Mouse (Mus musculus): ENCODE results near the gene Adh6a. TPM values are rescaled to one million over a fixed set of nuclear protein-coding genes. Genes with fewer than 3 reads are reported as not detected.
"Not testable (repeated sequence)": the region's sequence is repeated elsewhere in the genome, so short reads cannot be mapped to it uniquely, and the experiment has no call there.

Gene Adh6a
- polyA plus RNA-seq, 1 experiment = 8.5 TPM

DNA sequence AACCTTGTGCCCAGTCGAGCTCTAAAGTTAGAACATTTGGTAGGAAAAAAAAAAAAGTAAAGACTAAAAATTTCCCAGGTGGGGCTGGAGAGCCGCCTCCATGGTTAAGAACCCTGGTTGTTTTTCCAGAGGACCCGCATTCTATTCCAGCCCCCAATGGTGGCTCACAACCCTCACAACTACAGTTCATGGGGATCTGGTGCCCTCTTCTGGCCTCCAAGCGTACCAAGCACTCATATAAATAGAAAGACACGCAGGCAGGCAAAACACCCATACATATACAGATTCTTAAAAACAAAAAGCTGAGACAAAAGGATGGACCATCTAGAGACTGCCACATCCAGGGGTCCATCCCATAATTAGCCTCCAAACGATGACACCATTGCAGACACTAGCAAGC, 2.1 kb upstream of the Adh6a start:
- no peak for DNase-seq (ENCODE audit: low read depth, low spot score)
- WGBS = 75% methylated on average over 6 of the region's 6 CpGs

DNA sequence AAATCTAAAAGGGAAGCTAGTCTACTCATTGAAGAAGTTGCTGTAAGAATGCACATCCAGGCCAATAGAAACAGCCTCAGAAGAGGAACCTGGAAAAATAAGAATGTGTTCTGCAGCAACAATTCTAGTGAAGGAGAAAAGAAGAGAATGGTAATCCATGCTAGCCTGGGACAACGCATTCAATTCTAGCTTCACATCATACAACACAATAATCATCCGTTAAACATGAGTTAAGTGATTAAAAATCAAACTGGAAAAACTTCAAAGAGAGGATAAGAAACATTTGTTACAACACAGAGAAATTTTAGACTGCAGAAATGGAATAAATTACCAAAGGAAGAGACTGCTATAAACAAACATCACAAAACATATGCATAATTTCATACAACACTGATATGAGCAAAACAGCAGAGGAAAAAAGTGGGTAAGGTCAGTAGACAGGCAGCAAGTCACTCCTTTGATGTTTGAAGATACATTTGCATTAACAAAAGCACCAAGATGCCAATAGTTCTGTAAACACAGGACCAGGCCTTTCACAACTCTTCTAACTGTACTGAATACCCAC, 3.9 kb downstream of the Adh6a start:
- 86% methylated on average over 2 of the region's 2 CpGs for WGBS

DNA sequence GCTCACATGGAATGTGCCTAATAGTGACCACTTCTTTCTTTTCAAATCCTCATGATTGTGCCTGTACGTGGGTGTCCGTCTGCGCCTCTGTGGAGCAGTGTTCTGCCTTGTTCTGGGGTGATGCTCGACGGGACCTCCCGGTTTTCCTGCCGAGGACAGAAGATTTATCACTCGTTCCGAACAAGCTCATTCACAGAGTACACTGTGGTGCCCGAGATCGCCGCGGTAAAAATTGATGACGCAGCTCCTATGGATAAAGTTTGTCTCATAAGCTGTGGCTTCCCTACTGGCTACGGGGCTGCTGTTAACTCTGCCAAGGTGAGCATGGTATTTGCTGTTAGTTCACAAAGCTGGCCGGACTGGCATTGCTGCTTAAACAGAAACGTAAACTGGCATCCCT, 11.9 kb downstream of the Adh6a start:
- WGBS = 93% methylated on average over 17 of the region's 17 CpGs
- no peak for DNase-seq (ENCODE audit: low read depth, low spot score)

More for the DNA sequence above, 3.9 kb downstream of the Adh6a start:
- no peak for DNase-seq (ENCODE audit: low read depth, low spot score)

DNA sequence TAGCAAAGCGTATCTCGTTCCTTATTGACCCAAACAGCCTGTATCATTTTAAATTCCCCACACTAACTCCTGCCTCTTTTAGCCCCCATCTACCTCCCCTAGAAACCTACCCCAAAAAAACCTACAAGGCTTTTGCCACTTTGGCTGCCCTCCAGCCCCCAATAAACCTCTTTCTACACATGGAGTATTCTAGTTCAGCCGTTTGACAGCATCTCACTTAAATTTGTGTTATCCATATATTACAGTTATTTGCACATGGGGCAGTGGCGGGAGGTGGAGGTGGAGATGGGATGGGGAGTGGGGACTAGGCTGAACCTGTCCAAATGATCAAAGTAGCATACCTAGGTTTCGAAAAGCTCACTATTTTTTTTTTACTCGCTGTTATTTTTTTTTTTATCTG, 12.4 kb downstream of the Adh6a start:
- no peak for DNase-seq (ENCODE audit: low read depth, low spot score)
- WGBS = 83% methylated on average over 6 of the region's 6 CpGs

DNA sequence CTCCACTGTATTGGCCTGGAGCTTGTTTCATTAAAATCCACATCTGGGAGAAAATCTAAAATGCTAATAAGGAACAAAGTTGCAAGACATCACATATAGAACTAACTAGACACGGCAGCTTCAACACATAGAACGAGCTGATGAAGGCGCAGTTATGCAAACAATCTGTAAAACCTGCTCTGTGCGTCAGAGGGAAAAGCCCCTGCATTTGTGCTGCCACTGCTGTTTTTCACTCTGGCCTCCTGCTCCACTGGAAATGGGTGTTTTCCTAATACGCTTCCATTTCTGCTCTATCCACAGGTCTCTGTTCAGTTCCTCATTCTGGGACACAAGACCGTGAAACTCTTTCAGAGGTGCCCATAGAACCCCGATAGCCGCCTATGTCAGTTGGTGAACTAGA, 20.8 kb downstream of the Adh6a start:
- WGBS = 69% methylated on average over 8 of the region's 8 CpGs
- DNase-seq (ENCODE audit: low read depth, low spot score) = no peak

DNA sequence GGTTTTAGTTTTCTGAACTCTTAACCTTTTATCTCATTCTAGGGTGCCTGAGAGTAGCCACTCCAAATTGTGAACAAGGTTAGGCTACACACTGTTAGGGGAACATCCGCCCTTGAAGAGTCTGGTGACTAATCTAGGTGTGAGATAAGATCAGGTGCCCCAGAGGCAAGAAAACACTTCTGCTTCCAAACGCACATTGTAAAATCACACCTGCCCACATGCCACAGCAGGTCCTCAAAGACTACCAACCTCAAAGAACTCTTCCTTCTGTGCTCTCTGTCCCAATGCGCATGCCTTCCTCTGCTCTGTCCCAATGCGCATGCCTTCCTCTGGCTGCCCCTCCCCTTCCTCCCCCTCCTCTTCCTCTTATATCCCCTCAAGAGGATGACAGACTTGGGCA, 21.2 kb downstream of the Adh6a start:
- WGBS = 57% methylated on average over 4 of the region's 4 CpGs

DNA sequence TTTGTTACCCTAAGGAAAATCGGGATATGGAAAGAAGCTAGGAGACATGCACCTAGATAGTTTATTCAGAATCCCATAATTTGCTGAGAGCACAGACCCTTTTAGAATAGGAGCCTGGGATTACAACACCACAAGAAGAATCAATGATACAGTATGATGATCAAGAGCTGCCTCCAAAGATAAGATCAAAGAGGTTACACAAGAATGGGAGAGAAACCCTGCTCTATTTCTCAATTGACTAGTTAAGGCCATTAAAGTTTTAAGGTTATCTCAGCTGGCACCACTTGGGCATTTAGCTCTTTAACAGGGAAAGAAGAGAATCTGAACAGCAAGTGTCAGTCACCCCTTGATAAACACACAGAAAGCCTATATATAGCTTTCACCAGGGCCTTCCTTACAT, 22.5 kb downstream of the Adh6a start:
- WGBS = 89% methylated on average over 1 of the region's 1 CpGs
- DNase-seq (ENCODE audit: low read depth, low spot score) = no peak

More for the DNA sequence above, 21.2 kb downstream of the Adh6a start:
- DNase-seq (ENCODE audit: low read depth, low spot score) = no peak

DNA sequence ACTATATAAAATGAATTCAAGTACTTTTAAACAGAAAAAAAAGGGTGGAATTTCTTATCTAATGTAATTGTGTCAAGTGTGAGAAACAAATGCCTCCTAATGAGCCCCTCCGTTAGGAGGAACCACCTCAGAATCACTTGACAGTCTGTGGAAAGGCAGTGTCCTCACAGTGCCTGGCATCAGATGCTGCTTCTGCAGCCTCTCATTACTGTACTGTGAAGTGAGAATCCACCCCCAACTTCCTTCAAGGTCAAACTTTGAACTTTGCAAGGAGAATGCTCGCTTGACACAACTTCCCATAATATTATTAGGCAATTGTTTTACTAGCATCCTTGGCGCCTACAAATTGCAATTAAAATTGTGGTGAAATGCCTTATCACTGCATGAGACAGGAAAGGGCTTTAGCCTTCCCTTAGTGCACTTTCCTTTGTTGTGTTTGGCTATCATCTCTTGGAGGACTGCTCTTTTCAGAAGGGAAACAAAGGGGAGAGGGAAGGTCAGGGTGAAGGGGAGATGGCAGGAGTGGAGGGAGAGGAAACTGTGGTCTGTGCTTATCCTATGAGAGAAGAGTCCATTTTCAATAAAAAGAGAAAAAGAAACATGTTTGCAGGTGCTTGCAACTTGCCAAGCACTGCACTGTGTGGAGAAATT, 23.1 kb downstream of the Adh6a start:
- DNase-seq (ENCODE audit: low read depth, low spot score) = no peak
- 64% methylated on average over 3 of the region's 3 CpGs for WGBS

DNA sequence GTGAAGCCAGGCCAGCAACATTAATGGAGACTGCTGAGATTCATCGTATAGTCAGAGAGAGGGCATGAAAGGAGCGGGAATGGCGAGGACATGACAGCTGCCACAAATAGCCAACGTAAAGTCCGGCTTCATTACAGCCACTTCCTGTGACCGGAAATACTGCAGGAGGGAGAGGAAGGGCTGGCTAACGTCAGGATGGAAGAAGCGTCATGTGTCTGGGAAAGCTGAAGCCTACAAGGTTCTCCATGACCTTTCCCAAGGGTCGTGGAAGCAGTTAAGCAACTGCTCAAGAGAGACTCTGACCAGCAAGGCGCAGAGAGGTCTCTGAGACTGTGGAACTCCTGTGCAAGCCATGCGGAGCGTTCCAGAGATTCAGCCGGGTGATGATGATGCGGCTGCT, 28.4 kb downstream of the Adh6a start, which contains the start of gene Adh6b:
Gene Adh6b (plus strand): TSS at position 305 of the 400 bp plus-strand sequence.
- 78% methylated on average over 14 of the region's 14 CpGs for WGBS
- DNase-seq (ENCODE audit: low read depth, low spot score) = no peak

DNA sequence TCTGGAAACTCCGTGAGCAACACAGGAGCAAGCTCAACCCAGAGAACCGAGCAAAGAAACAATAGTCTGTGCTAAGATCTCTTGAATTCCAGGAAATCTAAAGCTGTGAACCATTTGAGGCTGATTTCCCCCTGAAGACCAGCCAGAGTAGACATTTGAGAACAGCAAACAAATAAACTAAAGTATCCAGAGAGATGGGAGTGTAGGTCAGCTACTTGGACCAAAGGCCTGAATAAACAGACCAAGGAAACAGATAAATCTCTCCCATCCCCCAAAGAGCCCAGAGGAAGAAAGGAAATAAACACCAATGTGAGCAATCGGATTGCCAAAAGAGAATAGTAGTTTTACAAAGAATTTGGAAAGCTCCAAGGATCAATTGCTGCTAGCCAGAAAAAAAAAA, 34.0 kb downstream of the Adh6a start:
- DNase-seq (ENCODE audit: low read depth, low spot score) = no peak
- 53% methylated on average over 3 of the region's 3 CpGs for WGBS

DNA sequence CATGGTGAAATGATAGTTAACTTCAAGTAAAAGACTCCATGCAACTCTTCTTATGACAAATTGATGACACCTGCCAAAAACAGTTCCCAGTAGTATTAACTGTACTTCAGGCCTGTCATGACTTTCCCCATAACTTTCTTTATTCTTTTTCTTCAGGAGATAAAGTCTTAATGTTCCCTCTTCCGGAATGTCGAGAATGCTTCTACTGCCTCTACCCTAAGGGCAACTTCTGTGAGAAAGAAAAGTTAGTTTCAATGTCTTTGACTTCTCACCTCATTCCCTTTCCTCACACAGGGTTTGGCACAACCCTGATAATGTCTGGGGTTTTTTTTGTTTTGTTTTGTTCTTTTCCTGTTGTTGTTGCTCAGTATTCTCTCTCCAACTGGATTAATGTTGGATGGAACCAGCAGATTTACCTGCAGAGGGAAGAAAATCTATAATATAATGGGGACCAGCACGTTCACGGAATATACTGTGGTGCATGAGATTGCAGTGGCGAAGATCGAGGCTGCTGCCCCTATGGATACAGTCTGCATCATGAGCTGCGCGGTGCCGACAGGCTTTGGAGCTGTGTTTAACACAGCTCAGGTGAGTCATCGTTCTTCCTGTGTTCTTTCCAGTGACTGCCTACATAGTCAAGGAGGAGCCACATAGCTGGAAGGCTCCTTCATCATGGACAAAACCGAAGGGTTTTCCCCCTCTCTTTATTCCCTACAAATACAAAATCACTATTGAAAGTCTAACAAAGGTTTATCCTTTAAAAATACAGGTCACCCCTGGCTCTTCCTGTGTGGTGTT, 39.1 kb downstream of the Adh6a start:
- WGBS = 94% methylated on average over 11 of the region's 11 CpGs

DNA sequence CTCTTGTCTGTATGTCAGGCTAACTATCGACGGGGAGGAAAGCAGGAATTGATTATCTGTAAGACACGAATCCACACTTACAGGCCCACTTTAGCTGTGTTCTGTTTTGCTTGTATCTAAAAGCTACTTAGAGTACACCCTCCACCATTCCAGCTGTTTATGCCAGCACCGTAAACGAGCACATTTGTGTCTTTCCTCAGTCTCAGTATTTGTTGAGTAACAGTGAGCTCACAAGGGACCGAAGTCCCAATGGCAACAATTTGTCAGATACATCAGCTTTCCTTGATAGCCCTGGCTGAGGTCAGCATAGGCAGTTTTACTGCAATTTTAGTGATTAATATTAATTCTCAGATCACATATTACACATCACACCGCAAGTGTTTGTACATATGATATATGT, 45.8 kb downstream of the Adh6a start:
- DNase-seq (ENCODE audit: low read depth, low spot score) = no peak
- WGBS = 81% methylated on average over 7 of the region's 7 CpGs

More for the DNA sequence above, 39.1 kb downstream of the Adh6a start:
- no peak for DNase-seq (ENCODE audit: low read depth, low spot score)

DNA sequence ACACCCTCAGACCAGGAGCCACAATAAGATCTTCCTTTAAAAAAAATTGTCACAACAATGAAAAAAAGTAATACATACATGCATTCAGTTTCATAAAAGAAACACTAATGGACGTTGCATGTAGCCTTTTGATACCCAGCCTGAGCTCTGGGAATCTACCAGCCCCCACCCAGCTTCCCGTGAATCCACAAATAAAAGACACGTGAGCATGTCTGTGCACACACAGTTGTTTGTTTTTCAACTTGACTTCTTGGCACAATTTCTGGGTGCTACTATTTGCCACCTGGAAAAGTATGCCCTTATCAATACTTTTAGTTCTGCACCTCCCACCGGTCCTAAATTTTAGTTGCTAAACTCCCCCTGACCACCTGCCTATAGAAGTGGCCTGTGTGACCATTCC, 47.6 kb downstream of the Adh6a start:
- 36% methylated on average over 4 of the region's 4 CpGs for WGBS
- no peak for DNase-seq (ENCODE audit: low read depth, low spot score)

DNA sequence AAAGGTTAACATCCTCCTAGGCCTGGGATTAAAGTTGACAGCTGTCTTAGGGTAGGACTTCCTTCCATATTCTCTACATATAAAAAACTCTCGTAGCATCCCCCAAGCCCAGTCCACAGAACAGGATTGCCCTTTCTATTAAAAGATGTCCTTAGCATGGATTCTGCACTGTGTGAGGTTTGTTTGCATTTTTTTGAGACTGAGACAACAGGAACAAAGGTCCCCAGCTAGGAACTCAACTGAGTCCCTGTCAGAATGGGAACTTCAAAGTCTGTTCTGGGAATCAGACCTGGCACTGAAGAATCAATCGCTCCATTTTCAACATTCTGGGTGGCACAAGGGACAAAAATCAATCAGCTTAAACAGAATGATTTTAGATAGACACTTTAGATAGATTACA, 49.8 kb downstream of the Adh6a start:
- 85% methylated on average over 2 of the region's 2 CpGs for WGBS

DNA sequence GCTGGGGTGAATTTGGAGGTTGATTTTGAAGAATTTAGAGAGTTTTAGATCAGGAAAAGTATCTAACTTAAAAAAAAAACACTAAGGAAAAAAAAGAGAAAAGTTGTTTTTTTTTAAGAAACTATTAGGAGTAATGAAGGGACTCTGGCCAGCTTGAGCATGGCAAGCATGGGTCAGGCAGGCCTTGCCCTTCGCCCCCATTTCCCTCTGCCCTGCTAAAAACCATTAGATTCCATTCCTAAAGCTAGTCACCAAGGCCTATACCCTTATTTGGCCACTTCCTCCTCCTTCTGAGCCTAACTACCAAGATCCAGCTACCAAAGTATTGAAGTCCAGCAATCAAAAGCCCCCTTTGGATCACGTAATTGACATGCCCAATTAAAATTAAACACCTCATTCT, 53.1 kb downstream of the Adh6a start:
- DNase-seq (ENCODE audit: low read depth, low spot score) = no peak
- 86% methylated on average over 2 of the region's 2 CpGs for WGBS

More for the DNA sequence above, 49.8 kb downstream of the Adh6a start:
- DNase-seq (ENCODE audit: low read depth, low spot score) = no peak

DNA sequence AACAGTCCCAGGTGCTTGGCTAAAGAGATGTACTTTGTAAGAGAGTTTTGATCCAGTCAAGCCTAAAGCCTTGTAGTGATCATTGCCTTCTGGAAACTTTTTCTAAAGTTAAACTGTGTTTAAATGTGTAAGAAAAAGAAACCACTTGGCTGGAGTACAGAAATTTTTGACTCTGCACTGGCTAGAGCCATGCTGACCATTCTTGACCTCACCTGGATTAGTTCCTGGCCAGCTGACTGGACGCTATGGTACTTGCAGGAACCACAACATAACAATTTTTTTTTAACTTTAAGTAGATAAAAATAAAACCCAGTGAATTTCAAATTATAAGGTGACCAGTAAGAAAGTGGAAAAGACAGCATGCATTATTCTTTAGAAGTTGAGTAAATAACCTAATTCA, 56.5 kb downstream of the Adh6a start:
- DNase-seq (ENCODE audit: low read depth, low spot score) = no peak
- WGBS = 79% methylated on average over 1 of the region's 1 CpGs

DNA sequence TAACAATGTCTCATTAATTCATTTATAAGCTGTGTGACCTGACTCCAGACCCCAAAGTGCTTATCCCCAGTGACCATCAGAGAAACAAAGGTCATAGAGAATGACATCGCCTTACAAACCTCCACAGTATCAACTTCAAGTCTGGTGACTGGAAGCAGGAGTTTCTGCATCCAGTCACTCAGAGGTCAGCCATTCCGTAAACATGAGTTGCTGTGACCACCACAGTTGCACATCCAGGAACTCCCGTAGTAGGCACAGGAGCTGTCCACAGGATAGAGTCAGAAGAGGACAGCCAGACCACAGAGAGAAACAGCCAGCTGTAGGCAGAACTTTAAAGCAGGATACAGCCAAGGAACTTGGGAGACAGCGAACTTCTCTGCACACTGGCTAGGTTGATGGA, 57.2 kb downstream of the Adh6a start:
- WGBS = 68% methylated on average over 4 of the region's 4 CpGs
- not testable (repeated sequence) for DNase-seq (ENCODE audit: low read depth, low spot score)

DNA sequence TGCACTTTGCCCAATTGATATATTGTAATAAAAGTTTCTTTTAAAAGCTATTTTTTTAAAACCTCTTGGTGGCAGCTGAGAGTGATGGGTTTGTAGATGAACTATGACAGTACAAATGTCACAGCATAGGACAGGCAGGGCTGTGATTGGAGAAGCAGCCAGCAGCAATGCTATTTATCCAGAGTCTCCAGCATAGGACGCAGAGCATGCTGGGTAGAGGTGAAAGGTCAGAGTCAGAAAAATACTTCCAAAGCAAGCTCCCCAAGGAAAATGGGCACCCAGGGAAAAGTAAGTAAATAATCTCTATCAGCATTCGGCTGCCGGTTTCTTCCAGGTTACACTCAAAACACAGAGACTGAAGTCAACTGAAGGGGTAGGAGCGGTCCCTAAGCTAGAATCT, 60.8 kb downstream of the Adh6a start:
- no peak for DNase-seq (ENCODE audit: low read depth, low spot score)
- WGBS = 81% methylated on average over 4 of the region's 4 CpGs

DNA sequence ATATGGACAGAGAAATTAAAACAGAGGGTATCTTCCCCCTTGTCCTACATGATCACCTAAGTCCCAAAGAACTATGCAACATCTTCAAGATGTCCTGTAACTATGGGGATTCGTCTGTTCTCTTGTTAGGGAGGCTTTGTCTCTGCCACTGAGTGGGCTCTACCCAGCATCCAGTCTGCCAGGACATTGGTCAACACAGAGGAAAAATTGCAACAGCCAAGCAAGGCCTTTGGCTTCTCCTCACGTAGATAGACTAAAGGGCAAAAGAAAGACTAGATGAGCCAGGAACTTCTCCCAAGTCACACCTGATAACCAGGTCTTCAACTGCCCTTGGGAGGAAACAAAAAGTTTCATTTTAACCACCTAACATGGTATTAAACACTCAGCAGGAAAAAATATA, 62.1 kb downstream of the Adh6a start:
- WGBS = 87% methylated on average over 2 of the region's 2 CpGs
- no peak for DNase-seq (ENCODE audit: low read depth, low spot score)
